Mouse (Mus musculus) thymus, postnatal 25 days (tissue): Measurements from ENCODE around the gene Vgll4.
A peak's percentile ranks its signal among the peaks of the same experiment; 100 is the strongest.

Source experiments
- DNase-seq: peaks from one replicate; pipeline ENCODE4 v3.0.0; 2022

Gene Vgll4

GRCm38 (mm10) chr6:114936297-114936940, 33.4 kb downstream of the Vgll4 start:
- no peak for DNase-seq

- no peak for DNase-seq
Measured at GRCm38 (mm10) chr6:114935362-114935761, 34.4 kb downstream of the Vgll4 start.

- DNase-seq = no peak
Measured at GRCm38 (mm10) chr6:114934045-114934444, 35.7 kb downstream of the Vgll4 start.

- DNase-seq = no peak
Measured at GRCm38 (mm10) chr6:114932991-114933392, 36.8 kb downstream of the Vgll4 start.

- DNase-seq = no peak
Measured at GRCm38 (mm10) chr6:114932116-114932500, 37.7 kb downstream of the Vgll4 start.

- DNase-seq = no peak
Measured at GRCm38 (mm10) chr6:114931212-114932115, 38.3 kb downstream of the Vgll4 start.

GRCm38 (mm10) chr6:114930646-114931045, 39.1 kb downstream of the Vgll4 start:
- DNase-seq = no peak

GRCm38 (mm10) chr6:114930038-114930591, 39.7 kb downstream of the Vgll4 start:
- DNase-seq = peak; percentile 63

- DNase-seq = no peak
Measured at GRCm38 (mm10) chr6:114929346-114929745, 40.4 kb downstream of the Vgll4 start.

- DNase-seq = peak; percentile 74
Measured at GRCm38 (mm10) chr6:114928462-114928861, 41.3 kb downstream of the Vgll4 start.

- DNase-seq = no peak
Measured at GRCm38 (mm10) chr6:114927400-114927799, 42.4 kb downstream of the Vgll4 start.

GRCm38 (mm10) chr6:114926369-114927157, 43.2 kb downstream of the Vgll4 start:
- DNase-seq = peak; percentile 69

GRCm38 (mm10) chr6:114925196-114925595, 44.6 kb downstream of the Vgll4 start:
- no peak for DNase-seq

GRCm38 (mm10) chr6:114922355-114923096, 47.3 kb downstream of the Vgll4 start:
- DNase-seq = peak; percentile 56

- peak; percentile 88 for DNase-seq
Measured at GRCm38 (mm10) chr6:114921632-114922354, 48.0 kb downstream of the Vgll4 start.

- peak; percentile 81 for DNase-seq
Measured at GRCm38 (mm10) chr6:114920523-114921445, 49.0 kb downstream of the Vgll4 start.

GRCm38 (mm10) chr6:114919670-114920313, 50.0 kb downstream of the Vgll4 start:
- DNase-seq = no peak

- DNase-seq = no peak
Measured at GRCm38 (mm10) chr6:114918994-114919393, 50.8 kb downstream of the Vgll4 start.

GRCm38 (mm10) chr6:114917770-114918635, 51.8 kb downstream of the Vgll4 start:
- no peak for DNase-seq
